Mouse (Mus musculus): Measurements from ENCODE around the gene Gm10563. TPM values are rescaled to one million over a fixed set of nuclear protein-coding genes. Genes with fewer than 3 reads are reported as not detected.

Gene Gm10563
- polyA plus RNA-seq, 1 experiment from 2014 or later: not detected

GRCm38 (mm10) chr4:155568632-155569370 is 76.4 kb downstream of the Gm10563 start:
- H3K9me3 ChIP-seq (replicated peaks): no peaks in the 10 kb centered on the region
- no peak overlapping the region for H3K9ac ChIP-seq
- peak; percentile 31 for ATAC-seq
- H3K4me3 ChIP-seq: no peak overlapping the region
- H3K4me1 ChIP-seq: peaks cover 71% of the 10 kb centered on the region
- no peaks in the 10 kb centered on the region; the same call in 1 of the 2 replicates for H3K36me3 ChIP-seq
- peak overlapping the region; percentile 50; the same call in 1 of the 2 replicates for H3K27ac ChIP-seq
- 79% methylated on average over 7 of the region's 7 CpGs for WGBS (ENCODE audit: insufficient replicate concordance)
- no peak overlapping the region for H3K4me2 ChIP-seq
- H3K27me3 ChIP-seq (replicated peaks): no peaks in the 10 kb centered on the region

DNA sequence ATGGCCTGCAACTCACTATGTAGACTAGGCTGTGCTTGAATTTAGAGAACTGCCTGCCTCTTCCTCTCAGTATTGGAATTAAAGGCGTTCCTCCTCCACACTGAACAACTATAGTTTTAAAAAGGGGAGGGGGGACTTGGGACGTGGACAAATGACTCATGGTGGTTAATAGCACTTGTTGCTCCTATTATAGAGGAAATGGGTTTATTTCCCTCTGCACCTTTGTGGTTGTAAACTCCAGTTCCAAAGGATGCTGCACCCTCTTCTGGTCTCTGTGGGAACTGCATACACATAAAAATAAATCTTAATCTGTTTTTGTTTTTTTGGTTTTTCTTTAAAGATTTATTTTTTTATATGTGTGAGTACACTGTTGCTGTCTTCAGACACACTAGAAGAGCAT is 77.0 kb downstream of the Gm10563 start:
- WGBS (ENCODE audit: insufficient replicate concordance): 12% methylated on average over 2 of the region's 2 CpGs
- no peaks in the 10 kb centered on the region for H3K27me3 ChIP-seq (replicated peaks)
- H3K9ac ChIP-seq: no peak overlapping the region
- H3K36me3 ChIP-seq: no peaks in the 10 kb centered on the region; the same call in 1 of the 2 replicates
- H3K9me3 ChIP-seq (replicated peaks): no peaks in the 10 kb centered on the region
- H3K4me1 ChIP-seq: peaks cover 65% of the 10 kb centered on the region
- no peak overlapping the region for H3K4me2 ChIP-seq
- no peak overlapping the region for H3K27ac ChIP-seq
- no peak overlapping the region for H3K4me3 ChIP-seq
- ATAC-seq: no peak

- no peak for ATAC-seq
- no peak overlapping the region for H3K4me2 ChIP-seq
- no peak overlapping the region for H3K9ac ChIP-seq
- H3K27ac ChIP-seq: 0 out of 2 replicates have a peak overlapping the region, but pooled peaks have one; percentile 12
- H3K4me3 ChIP-seq: no peak overlapping the region
- no peaks in the 10 kb centered on the region for H3K27me3 ChIP-seq (replicated peaks)
- H3K4me1 ChIP-seq: peaks cover 70% of the 10 kb centered on the region
- no peaks in the 10 kb centered on the region; the same call in 1 of the 2 replicates for H3K36me3 ChIP-seq
- H3K9me3 ChIP-seq (replicated peaks): no peaks in the 10 kb centered on the region
- WGBS (ENCODE audit: insufficient replicate concordance): 61% methylated on average over 8 of the region's 8 CpGs
These were observed 78.7 kb downstream of the Gm10563 start for GRCm38 (mm10) chr4:155566555-155566954.

Other genes starting within 250 kb of the Gm10563 start
- gene Gabrd, start 247.3 kb downstream of the Gm10563 start, polyA plus RNA-seq (2016; fragmentation: Nextera tagmentation; extraction: Ambion mirVana): not detected in 2 replicates
- gene Cfap74, start 236.2 kb downstream of the Gm10563 start, polyA plus RNA-seq (2016; fragmentation: Nextera tagmentation; extraction: Ambion mirVana): 0.39 and 0.53 TPM in 2 replicates
- not detected in 2 replicates for gene Tmem52, start 176.3 kb downstream of the Gm10563 start, polyA plus RNA-seq (2016; fragmentation: Nextera tagmentation; extraction: Ambion mirVana)
- 174 and 177 TPM in 2 replicates for gene Gnb1, start 154.0 kb downstream of the Gm10563 start, polyA plus RNA-seq (2016; fragmentation: Nextera tagmentation; extraction: Ambion mirVana)
- 75.9 and 78.0 TPM in 2 replicates for gene Nadk, start 83.0 kb downstream of the Gm10563 start, polyA plus RNA-seq (2016; fragmentation: Nextera tagmentation; extraction: Ambion mirVana)
- 7.1 and 7.3 TPM in 2 replicates for gene Slc35e2, start 44.0 kb downstream of the Gm10563 start, polyA plus RNA-seq (2016; fragmentation: Nextera tagmentation; extraction: Ambion mirVana)
- 41.1 and 45.5 TPM in 2 replicates for gene Cdk11b, start 20.6 kb downstream of the Gm10563 start, polyA plus RNA-seq (2016; fragmentation: Nextera tagmentation; extraction: Ambion mirVana)
- 8.1 and 9.2 TPM in 2 replicates for gene Mmp23, start 8.0 kb upstream of the Gm10563 start, polyA plus RNA-seq (2016; fragmentation: Nextera tagmentation; extraction: Ambion mirVana)
- gene Mib2, start 23.8 kb upstream of the Gm10563 start, polyA plus RNA-seq (2016; fragmentation: Nextera tagmentation; extraction: Ambion mirVana): 7.2 and 7.4 TPM in 2 replicates
- gene Fndc10, start 48.9 kb upstream of the Gm10563 start, polyA plus RNA-seq (2016; fragmentation: Nextera tagmentation; extraction: Ambion mirVana): 1.9 and 2.0 TPM in 2 replicates
- gene Ssu72, start 59.4 kb upstream of the Gm10563 start, polyA plus RNA-seq (2016; fragmentation: Nextera tagmentation; extraction: Ambion mirVana): 80.8 and 91.2 TPM in 2 replicates
- gene Tmem240, start 89.4 kb upstream of the Gm10563 start, polyA plus RNA-seq (2016; fragmentation: Nextera tagmentation; extraction: Ambion mirVana): 0.17 and 0.24 TPM in 2 replicates
- gene Atad3a, start 115.7 kb upstream of the Gm10563 start, polyA plus RNA-seq (2016; fragmentation: Nextera tagmentation; extraction: Ambion mirVana): 101 and 110 TPM in 2 replicates
- gene Vwa1, start 129.3 kb upstream of the Gm10563 start, polyA plus RNA-seq (2016; fragmentation: Nextera tagmentation; extraction: Ambion mirVana): 0.49 and 0.73 TPM in 2 replicates
- gene Tmem88b, start 140.5 kb upstream of the Gm10563 start, polyA plus RNA-seq (2016; fragmentation: Nextera tagmentation; extraction: Ambion mirVana): 0.32 TPM in 2 replicates
- gene Ankrd65, start 145.0 kb upstream of the Gm10563 start, polyA plus RNA-seq (2016; fragmentation: Nextera tagmentation; extraction: Ambion mirVana): not detected in 2 replicates
- gene Mrpl20, start 157.5 kb upstream of the Gm10563 start, polyA plus RNA-seq (2016; fragmentation: Nextera tagmentation; extraction: Ambion mirVana): 223 and 228 TPM in 2 replicates
- 98.8 and 101 TPM in 2 replicates for gene Ccnl2, start 167.1 kb upstream of the Gm10563 start, polyA plus RNA-seq (2016; fragmentation: Nextera tagmentation; extraction: Ambion mirVana)
- gene Aurkaip1, start 185.9 kb upstream of the Gm10563 start, polyA plus RNA-seq (2016; fragmentation: Nextera tagmentation; extraction: Ambion mirVana): 146 and 153 TPM in 2 replicates
- gene Mxra8, start 194.3 kb upstream of the Gm10563 start, polyA plus RNA-seq (2016; fragmentation: Nextera tagmentation; extraction: Ambion mirVana): 8.1 and 9.2 TPM in 2 replicates
- 10.7 and 12.1 TPM in 2 replicates for gene Dvl1, start 202.0 kb upstream of the Gm10563 start, polyA plus RNA-seq (2016; fragmentation: Nextera tagmentation; extraction: Ambion mirVana)
- gene Tas1r3, start 218.0 kb upstream of the Gm10563 start, polyA plus RNA-seq (2016; fragmentation: Nextera tagmentation; extraction: Ambion mirVana): 0.07 and 0.11 TPM in 2 replicates
- 10.3 and 10.8 TPM in 2 replicates for gene Cptp, start 224.0 kb upstream of the Gm10563 start, polyA plus RNA-seq (2016; fragmentation: Nextera tagmentation; extraction: Ambion mirVana)
- 50.0 and 51.4 TPM in 2 replicates for gene Ints11, start 224.1 kb upstream of the Gm10563 start, polyA plus RNA-seq (2016; fragmentation: Nextera tagmentation; extraction: Ambion mirVana)
- gene Pusl1, start 246.4 kb upstream of the Gm10563 start, polyA plus RNA-seq (2016; fragmentation: Nextera tagmentation; extraction: Ambion mirVana): 32.7 and 33.6 TPM in 2 replicates
- gene Acap3, start 246.4 kb upstream of the Gm10563 start, polyA plus RNA-seq (2016; fragmentation: Nextera tagmentation; extraction: Ambion mirVana): 13.4 and 13.6 TPM in 2 replicates

All from liver, embryonic 12.5 days (tissue).